Mouse (Mus musculus) brain, adult 2 months (tissue): ENCODE results near the gene Nop14.
"Not testable (repeated sequence)": the region's sequence is repeated elsewhere in the genome, so short reads cannot be mapped to it uniquely, and the experiment has no call there.

Experiments
- DNase-seq: peaks from one replicate; pipeline ENCODE4 v3.0.0; 2011; ENCODE audit warnings: low read depth, low spot score

Gene Nop14

GRCm38 (mm10) chr5:34632996-34633395, 27.0 kb downstream of the Nop14 start:
- DNase-seq: no peak

- no peak for DNase-seq
Observed at GRCm38 (mm10) chr5:34609966-34610365, 50.0 kb downstream of the Nop14 start.

DNA sequence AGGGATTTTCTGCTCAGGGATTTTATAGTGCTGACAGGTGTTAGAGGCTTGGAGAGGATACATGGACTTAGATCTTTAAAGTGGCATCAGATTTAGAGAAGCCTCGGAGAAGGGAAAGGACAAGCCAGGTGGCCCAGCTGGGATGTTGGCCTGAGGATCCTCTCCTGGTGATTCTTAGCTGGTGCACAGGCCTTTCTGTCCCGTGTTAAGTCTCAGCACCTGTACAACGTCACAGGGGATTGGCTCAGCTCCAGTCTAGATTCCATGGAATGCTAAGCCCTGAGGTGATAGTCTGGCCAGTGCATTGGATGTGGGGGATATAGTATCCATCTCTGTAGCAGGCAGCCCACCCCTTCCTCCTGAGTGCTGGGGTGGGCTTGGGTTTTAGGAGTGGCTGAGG, 51.7 kb downstream of the Nop14 start:
- DNase-seq: peak; percentile 51

DNA sequence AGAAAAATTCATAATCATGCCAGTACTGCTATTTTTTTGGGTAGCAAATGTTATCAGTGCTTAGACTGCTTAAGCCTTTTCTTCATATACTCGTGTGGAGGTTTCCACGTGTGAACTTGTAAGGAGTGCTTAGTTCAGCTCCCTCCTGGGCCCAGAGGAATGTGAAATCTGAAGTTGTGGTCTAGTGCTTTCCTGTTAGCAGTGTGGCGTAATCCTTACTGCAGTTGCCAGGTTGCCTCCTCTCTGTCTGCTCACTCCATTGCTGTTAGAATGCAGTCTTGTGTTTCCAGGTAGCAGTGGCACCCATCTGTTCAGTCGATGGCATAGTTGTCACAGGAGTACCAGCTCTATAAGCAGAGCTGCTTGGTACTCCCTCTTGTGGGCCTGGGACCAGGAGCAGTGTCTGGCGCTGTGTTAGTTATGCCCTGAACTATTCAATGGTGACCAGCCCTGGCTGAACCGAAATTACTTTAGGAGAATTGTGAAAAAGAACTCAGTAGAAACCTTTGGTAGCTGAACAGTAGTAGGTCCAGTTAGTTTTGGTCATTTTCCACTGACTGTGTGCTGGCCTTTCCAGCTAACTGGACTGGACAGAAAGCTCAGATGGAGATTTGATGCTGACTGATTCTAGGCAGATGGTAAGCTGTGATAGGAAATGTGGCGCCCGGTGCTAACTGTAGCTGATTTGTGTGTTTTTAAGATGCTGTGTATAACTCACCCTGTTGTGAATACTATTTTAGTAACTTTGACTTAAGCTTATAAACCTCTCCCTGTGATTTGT, 52.7 kb downstream of the Nop14 start:
- peak; percentile 88 for DNase-seq

DNA sequence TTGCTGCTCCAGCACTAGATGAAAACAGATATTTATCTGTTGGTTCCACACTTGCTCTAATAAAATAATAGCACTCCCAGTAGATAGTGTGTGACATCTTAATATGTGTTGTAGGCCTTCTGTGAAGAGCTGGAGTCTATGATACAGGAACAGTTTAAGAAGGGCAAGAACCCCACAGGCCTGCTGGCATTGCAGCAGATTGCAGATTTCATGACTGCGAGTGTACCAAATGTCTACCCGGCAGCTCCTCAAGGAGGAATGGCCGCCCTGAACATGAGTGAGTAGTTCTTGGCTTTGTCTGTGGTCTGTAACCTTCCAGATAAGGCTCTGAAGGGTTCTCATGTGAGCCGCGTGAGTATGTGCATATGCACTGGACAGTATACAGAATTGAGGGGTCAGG, 55.4 kb downstream of the Nop14 start:
- no peak for DNase-seq

DNA sequence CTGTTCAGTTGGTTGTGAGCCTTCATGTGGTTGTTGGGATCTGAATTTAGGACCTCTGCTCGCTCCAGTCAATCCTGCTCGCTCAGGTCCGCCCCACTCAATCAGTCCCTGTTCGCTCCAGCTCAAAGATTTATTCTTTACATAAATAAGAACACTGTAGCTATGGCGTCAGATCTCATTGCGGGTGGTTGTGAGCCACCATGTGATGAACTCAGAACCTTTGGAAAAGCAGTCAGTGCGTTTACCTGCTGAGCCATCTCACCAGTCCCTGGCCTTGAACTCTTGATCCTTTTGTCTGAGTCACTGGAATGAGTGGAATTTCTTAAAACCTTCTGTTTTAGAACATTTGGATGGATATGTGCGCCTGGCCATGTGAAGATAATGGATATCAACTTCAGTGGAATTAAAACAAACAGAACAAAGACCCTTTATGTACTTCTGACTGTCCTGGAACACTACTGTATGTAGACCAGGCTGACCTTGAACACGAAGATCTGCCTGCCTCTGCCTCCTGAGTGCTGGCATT, 66.7 kb downstream of the Nop14 start:
- DNase-seq: no peak

DNA sequence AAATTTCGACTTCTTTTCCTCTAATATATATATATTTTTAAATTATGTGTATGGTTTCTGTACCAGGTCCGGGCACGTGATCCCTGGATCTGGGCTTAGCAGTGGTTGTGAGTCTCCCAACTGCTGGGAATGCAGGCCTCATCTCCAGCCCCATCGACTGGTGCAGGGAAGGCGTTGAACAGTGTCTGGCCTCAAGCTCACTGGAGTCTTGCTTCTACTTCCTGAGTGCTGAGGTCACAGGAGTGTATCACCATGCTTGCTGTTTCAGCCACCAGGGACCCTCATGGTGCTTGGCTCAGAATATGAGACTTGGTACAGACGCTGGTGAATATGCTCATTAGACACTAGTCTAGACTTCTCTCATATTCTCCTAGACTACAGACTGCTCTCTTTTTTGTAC, 67.3 kb downstream of the Nop14 start:
- no peak for DNase-seq

DNA sequence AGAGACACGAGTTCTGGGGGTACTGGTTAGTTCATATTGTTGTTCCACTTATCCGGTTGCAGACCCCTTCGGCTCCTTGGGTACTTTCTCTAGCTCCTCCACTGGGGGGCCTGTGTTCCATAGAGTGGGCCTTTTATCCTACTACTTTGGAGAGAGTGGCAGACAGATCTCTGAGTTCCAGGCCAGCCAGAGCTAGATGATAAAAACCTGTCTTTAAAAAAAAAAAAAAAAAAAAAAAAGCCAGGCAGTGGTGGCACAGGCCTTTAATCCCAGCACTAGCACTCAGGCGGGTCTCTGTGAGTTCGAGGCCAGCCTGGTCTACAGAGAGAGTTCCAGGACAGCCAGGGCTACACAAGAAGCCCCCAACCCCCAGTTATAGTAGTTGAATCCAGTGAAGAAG, 67.7 kb downstream of the Nop14 start:
- DNase-seq: not testable (repeated sequence)

DNA sequence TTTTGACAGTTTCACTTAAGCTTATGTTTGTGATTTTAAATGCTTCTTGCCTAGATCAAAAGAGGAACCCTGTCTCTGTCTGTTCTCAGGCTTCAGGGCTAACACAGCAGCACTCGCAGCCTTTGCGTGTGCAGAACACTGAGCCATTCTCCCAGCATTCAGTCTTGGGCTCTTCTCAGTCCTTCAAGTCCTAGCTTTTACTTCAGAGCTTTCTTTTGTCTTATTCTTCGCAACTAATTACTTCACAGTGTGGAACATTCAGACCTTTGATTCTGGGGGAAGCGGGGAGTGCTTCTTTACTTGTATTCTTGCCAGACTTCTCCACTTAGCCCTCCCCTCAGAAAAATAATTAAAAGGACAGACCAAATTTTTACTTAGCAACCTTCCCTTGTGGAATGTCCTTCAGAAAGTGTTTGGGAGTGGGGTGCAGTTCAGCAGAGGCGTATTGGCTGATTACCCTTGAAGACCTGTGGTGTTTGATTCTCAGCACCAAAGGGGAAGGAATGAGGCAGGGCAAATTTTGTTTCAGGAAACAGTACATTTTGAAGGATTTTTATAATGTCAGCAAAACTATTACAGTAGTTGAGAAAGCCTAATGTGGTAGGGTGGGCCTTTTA, 68.5 kb downstream of the Nop14 start:
- peak; percentile 37 for DNase-seq

GRCm38 (mm10) chr5:34590702-34591101, 69.2 kb downstream of the Nop14 start:
- no peak for DNase-seq

- no peak for DNase-seq
Observed at GRCm38 (mm10) chr5:34590059-34590458, 69.9 kb downstream of the Nop14 start.
